Mouse (Mus musculus) midbrain, embryonic 16.5 days (tissue): ENCODE results near the gene Ankrd50. TPM values are rescaled to one million over a fixed set of nuclear protein-coding genes. Genes with fewer than 3 reads are reported as not detected.

Experiments
- ATAC-seq: fragments of 200-750 bp; cut with Nextera tagmentation; 2 replicates; pipeline ENCODE4 v1.8.0; 2017; ENCODE audit warnings: moderate TSS enrichment
- H3K27ac ChIP-seq: fragments of 300-500 bp; sonication (generic); 2 replicates; pipeline ENCODE4 v1.5.1; 2014; ENCODE audit warnings: mild to moderate bottlenecking, low read length, mixed read lengths
- H3K27me3 ChIP-seq: fragments of 300-500 bp; sonication (generic); 2 replicates; pipeline ENCODE4 v1.6.1; 2014; ENCODE audit warnings: low read depth, low read length, mixed read lengths; ENCODE audit not compliant: control insufficient read depth, insufficient read depth
- H3K36me3 ChIP-seq: fragments of 300-500 bp; sonication (generic); 2 replicates; pipeline ENCODE4 v1.6.1; 2014; ENCODE audit warnings: mild to moderate bottlenecking, low read length, moderate library complexity, mixed read lengths; ENCODE audit not compliant: control insufficient read depth, insufficient read depth
- H3K4me1 ChIP-seq: fragments of 300-500 bp; sonication (generic); 2 replicates; pipeline ENCODE4 v1.6.1; 2014; ENCODE audit warnings: mild to moderate bottlenecking, low read length, mixed read lengths; ENCODE audit not compliant: control insufficient read depth, insufficient read depth
- H3K4me2 ChIP-seq: fragments of 300-500 bp; sonication (generic); 2 replicates; pipeline ENCODE4 v1.6.1; 2014; ENCODE audit warnings: mild to moderate bottlenecking, low read length, mixed read lengths
- H3K4me3 ChIP-seq: fragments of 300-500 bp; sonication (generic); 2 replicates; pipeline ENCODE4 v1.5.1; 2014; ENCODE audit warnings: low read depth, mild to moderate bottlenecking, low read length, moderate library complexity, mixed read lengths
- H3K9ac ChIP-seq: fragments of 300-500 bp; sonication (generic); 2 replicates; pipeline ENCODE4 v1.6.1; 2014; ENCODE audit warnings: low read depth, low read length, mixed read lengths
- H3K9me3 ChIP-seq: fragments of 300-500 bp; sonication (generic); replicated peaks from 2 replicates; pipeline ENCODE4 v1.6.1; 2014; ENCODE audit warnings: mild to moderate bottlenecking, low read length, mixed read lengths; ENCODE audit not compliant: control insufficient read depth, poor library complexity, severe bottlenecking
- WGBS: fragments of 180-500 bp; shearing (Covaris S2); extraction: QIAGEN DNeasy Blood & Tissue Kit; methylation state at CpG from one replicate; pipeline ENCODE4 v1.1.7; 2014; 5-methylcytosine and 5-hydroxymethylcytosine counted together
- polyA plus RNA-seq: library from polyadenylated mRNA; unstranded; fragments of >200 nt; fragmentation: Nextera tagmentation; extraction: Ambion mirVana; gene quantifications from 2 replicates; pipeline ENCODE4 v1.2.1, GENCODE M21; 2015

Ankrd50 gene
- polyA plus RNA-seq, 1 experiment from 2014 or later, result 21.4 TPM

GRCm38 (mm10) chr3:38459507-38460249 is 25.0 kb downstream of the Ankrd50 start:
- Histone ChIP-seq H3K27ac (no peak overlapping the region), H3K4me1 (no peaks in the 10 kb centered on the region), H3K36me3 (peaks cover 41% of the 10 kb centered on the region), H3K27me3 (no peaks in the 10 kb centered on the region), H3K9me3 (no peaks in the 10 kb centered on the region; the same call in 1 of the 2 replicates), H3K4me3 (no peak overlapping the region), H3K4me2 (no peak overlapping the region), H3K9ac (no peak overlapping the region)
- 84% methylated on average over 5 of the region's 5 CpGs for WGBS
- ATAC-seq, result no peak

- no peak for ATAC-seq
- H3K36me3 ChIP-seq, result peaks cover 43% of the 10 kb centered on the region
- H3K4me2 ChIP-seq, result no peak overlapping the region
- H3K4me3 ChIP-seq, result no peak overlapping the region
- no peak overlapping the region for H3K27ac ChIP-seq
- WGBS, result 96% methylated on average over 14 of the region's 14 CpGs
- H3K9ac ChIP-seq, result no peak overlapping the region
- H3K9me3 ChIP-seq, result no peaks in the 10 kb centered on the region; the same call in 1 of the 2 replicates
- no peaks in the 10 kb centered on the region for H3K27me3 ChIP-seq
- H3K4me1 ChIP-seq, result no peaks in the 10 kb centered on the region
Measured at GRCm38 (mm10) chr3:38457041-38457440, 27.6 kb downstream of the Ankrd50 start.

GRCm38 (mm10) chr3:38452199-38452598 is 32.4 kb downstream of the Ankrd50 start:
- peaks cover 53% of the 10 kb centered on the region for H3K36me3 ChIP-seq
- WGBS, result 86% methylated on average over 9 of the region's 9 CpGs
- ATAC-seq, result no peak

GRCm38 (mm10) chr3:38446586-38446985 is 38.1 kb downstream of the Ankrd50 start:
- Histone ChIP-seq H3K4me3 (no peak overlapping the region), H3K4me1 (peaks cover 3% of the 10 kb centered on the region; the same call in 1 of the 2 replicates), H3K27me3 (no peaks in the 10 kb centered on the region), H3K36me3 (peaks cover 11% of the 10 kb centered on the region), H3K9me3 (0 out of 2 replicates have a peak, but pooled peaks cover 2% of the 10 kb centered on the region), H3K4me2 (no peak overlapping the region), H3K27ac (no peak overlapping the region), H3K9ac (no peak overlapping the region)
- 89% methylated on average over 9 of the region's 9 CpGs for WGBS
- ATAC-seq, result no peak

More at GRCm38 (mm10) chr3:38452199-38452598, 32.4 kb downstream of the Ankrd50 start:
- Histone ChIP-seq H3K9ac (no peak overlapping the region), H3K9me3 (peaks cover 2% of the 10 kb centered on the region; the same call in 1 of the 2 replicates), H3K4me2 (no peak overlapping the region), H3K27me3 (no peaks in the 10 kb centered on the region), H3K4me1 (no peaks in the 10 kb centered on the region), H3K4me3 (no peak overlapping the region), H3K27ac (no peak overlapping the region)

GRCm38 (mm10) chr3:38443875-38444274 is 40.8 kb downstream of the Ankrd50 start:
- Histone ChIP-seq H3K27ac (no peak overlapping the region), H3K9me3 (no peaks in the 10 kb centered on the region), H3K4me3 (no peak overlapping the region), H3K4me2 (no peak overlapping the region), H3K27me3 (no peaks in the 10 kb centered on the region), H3K4me1 (peaks cover 3% of the 10 kb centered on the region; the same call in 1 of the 2 replicates), H3K36me3 (no peaks in the 10 kb centered on the region), H3K9ac (no peak overlapping the region)
- WGBS, result 51% methylated on average over 4 of the region's 4 CpGs
- no peak for ATAC-seq

GRCm38 (mm10) chr3:38440564-38440991 is 44.1 kb downstream of the Ankrd50 start:
- Histone ChIP-seq H3K9me3 (no peaks in the 10 kb centered on the region), H3K36me3 (no peaks in the 10 kb centered on the region), H3K27me3 (no peaks in the 10 kb centered on the region), H3K9ac (no peak overlapping the region), H3K4me2 (no peak overlapping the region), H3K4me1 (peaks cover 3% of the 10 kb centered on the region; the same call in 1 of the 2 replicates), H3K4me3 (no peak overlapping the region), H3K27ac (no peak overlapping the region)
- WGBS, result 66% methylated on average over 7 of the region's 7 CpGs
- no peak for ATAC-seq

GRCm38 (mm10) chr3:38436596-38436995 is 48.0 kb downstream of the Ankrd50 start:
- WGBS, result 69% methylated on average over 3 of the region's 3 CpGs

GRCm38 (mm10) chr3:38435828-38436227 is 48.8 kb downstream of the Ankrd50 start:
- ATAC-seq, result no peak
- no peaks in the 10 kb centered on the region for H3K36me3 ChIP-seq
- no peak overlapping the region for H3K4me3 ChIP-seq
- no peak overlapping the region for H3K9ac ChIP-seq
- H3K4me1 ChIP-seq, result peaks cover 4% of the 10 kb centered on the region; the same call in 1 of the 2 replicates
- no peak overlapping the region for H3K4me2 ChIP-seq
- H3K27ac ChIP-seq, result no peak overlapping the region
- no peaks in the 10 kb centered on the region for H3K27me3 ChIP-seq
- 93% methylated on average over 6 of the region's 6 CpGs for WGBS
- H3K9me3 ChIP-seq, result no peaks in the 10 kb centered on the region

More at GRCm38 (mm10) chr3:38436596-38436995, 48.0 kb downstream of the Ankrd50 start:
- Histone ChIP-seq H3K27ac (no peak overlapping the region), H3K9me3 (no peaks in the 10 kb centered on the region), H3K4me1 (peaks cover 4% of the 10 kb centered on the region; the same call in 1 of the 2 replicates), H3K4me3 (no peak overlapping the region), H3K9ac (no peak overlapping the region), H3K4me2 (no peak overlapping the region), H3K36me3 (no peaks in the 10 kb centered on the region), H3K27me3 (no peaks in the 10 kb centered on the region)
- ATAC-seq, result no peak

GRCm38 (mm10) chr3:38434486-38434885 is 50.2 kb downstream of the Ankrd50 start:
- H3K4me3 ChIP-seq, result no peak overlapping the region
- no peak overlapping the region for H3K9ac ChIP-seq
- H3K27me3 ChIP-seq, result no peaks in the 10 kb centered on the region
- no peak overlapping the region for H3K4me2 ChIP-seq
- no peak overlapping the region for H3K27ac ChIP-seq
- no peak for ATAC-seq
- H3K4me1 ChIP-seq, result peaks cover 4% of the 10 kb centered on the region; the same call in 1 of the 2 replicates
- H3K9me3 ChIP-seq, result no peaks in the 10 kb centered on the region
- WGBS, result 97% methylated on average over 2 of the region's 2 CpGs
- H3K36me3 ChIP-seq, result no peaks in the 10 kb centered on the region
